Comparison of ENCODE assay signal across 9 mouse cellular contexts in genomic region chr9:54604886-54605285, GRCm38 (mm10). TPM values are rescaled to one million over a fixed set of nuclear protein-coding genes. Genes with fewer than 3 reads are reported as not detected.
DNase-seq lines count a peak whose midpoint lies in the region; ATAC-seq and TF ChIP-seq lines count a peak whose summit lies in the region.
"Had no signal": no experiment of that assay in that cellular context is flagged by ENCODE, and none has a peak within 500 bp of the region (broad histone marks: within the 10 kb centered on the region; RNA-seq: fewer than 3 reads in every experiment).

No protein-coding gene starts in this region.

- intact Hi-C loops in heart, postnatal 10 days (cut with DNase I), result loop anchor here (5.0 kb wide), 2 partner anchors 53 to 168 kb away; no protein-coding TSS in a partner anchor

- no peaks in the 10 kb centered on the region for H3K9me3 ChIP-seq in embryonic facial prominence, embryonic 14.5 days (ENCODE audit: control insufficient read depth, low read length)
- H3K9me3 ChIP-seq: limb, embryonic 12.5 days had no signal

- no peaks in the 10 kb centered on the region for H3K27me3 ChIP-seq in embryonic facial prominence, embryonic 14.5 days (replicated peaks; ENCODE audit: control insufficient read depth, insufficient read depth, low read length)
- H3K27me3 ChIP-seq: limb, embryonic 12.5 days had no signal

- peak; percentile 62 for TF ChIP-seq CTCF in bone marrow, adult 2 months (IDR thresholded peaks at IDR 0.05; ENCODE audit: control insufficient read depth, insufficient read depth, low read length)

- WGBS in bone marrow, adult 2 months, result 59% methylated on average over 4 of the region's 4 CpGs
- WGBS in embryonic facial prominence, embryonic 14.5 days, result 53% methylated on average over 4 of the region's 4 CpGs

- DNase-seq in heart, postnatal 10 days, result peak; percentile 63 to 76
- DNase-seq in heart, adult 11 months, result no peak
- peak; percentile 26 for DNase-seq in CD4-positive helper T cell, adult 2 months (ENCODE audit: low read depth, low spot score)
- peak; percentile 55 for DNase-seq in embryonic facial prominence, embryonic 14.5 days (ENCODE audit: low spot score)
- DNase-seq in layer of hippocampus, postnatal 10 days (ENCODE audit: low spot score in 2 of 2), result peak; percentile 65 to 69
- DNase-seq in naive thymus-derived CD4-positive, alpha-beta T cell, adult 2 months (ENCODE audit: low read depth), result peak; percentile 39
- peak; percentile 68 for DNase-seq in urinary bladder, postnatal 25 days (ENCODE audit: low spot score)

- H3K4me1 ChIP-seq in bone marrow, adult 2 months (ENCODE audit: control insufficient read depth, insufficient read depth, low read length), result no peaks in the 10 kb centered on the region
- no peaks in the 10 kb centered on the region for H3K4me1 ChIP-seq in embryonic facial prominence, embryonic 14.5 days (ENCODE audit: control insufficient read depth, insufficient read depth, low read length)
- H3K4me1 ChIP-seq: limb, embryonic 12.5 days had no signal

- H3K4me3 ChIP-seq in bone marrow, adult 2 months (replicated peaks; ENCODE audit: control insufficient read depth, low read depth, low read length), result no peak overlapping the region
- H3K4me3 ChIP-seq in embryonic facial prominence, embryonic 14.5 days (ENCODE audit: low read depth, low read length), result no peak overlapping the region
- H3K4me3 ChIP-seq: limb, embryonic 12.5 days had no signal

- H3K27ac ChIP-seq in bone marrow, adult 2 months (ENCODE audit: control insufficient read depth, insufficient read depth, low read depth, low read length, poor library complexity), result no peak overlapping the region
- H3K27ac ChIP-seq in embryonic facial prominence, embryonic 14.5 days (replicated peaks; ENCODE audit: low read depth, low read length), result no peak overlapping the region
- H3K27ac ChIP-seq: limb, embryonic 12.5 days had no signal

- no peak overlapping the region for H3K9ac ChIP-seq in embryonic facial prominence, embryonic 14.5 days (ENCODE audit: low read depth, low read length)
- H3K9ac ChIP-seq: limb, embryonic 12.5 days had no signal

- H3K4me2 ChIP-seq in embryonic facial prominence, embryonic 14.5 days (ENCODE audit: low read depth, low read length), result no peak overlapping the region
- H3K4me2 ChIP-seq: limb, embryonic 12.5 days had no signal

- ATAC-seq in embryonic facial prominence, embryonic 14.5 days (ENCODE audit: low read depth), result no peak

- H3K36me3 ChIP-seq in embryonic facial prominence, embryonic 14.5 days (ENCODE audit: control insufficient read depth, insufficient read depth, low read length), result peaks cover 49% of the 10 kb centered on the region

- TF ChIP-seq POLR2A in bone marrow, adult 2 months (IDR thresholded peaks at IDR 0.05; ENCODE audit: borderline replicate concordance, control insufficient read depth, low read depth, low read length), result no peak

RNA-seq across cellular contexts. Expression of gene Idh3a, which starts 18.8 kb away (rescaled TPM):
- 100 to 1,000 TPM; 529 to 594 TPM for total RNA-seq in heart, postnatal 10 days (2021)
- polyA plus RNA-seq in bone marrow, adult 2 months (2011; ENCODE audit: insufficient read depth, insufficient read length, low replicate concordance, missing spikeins), result 15.1 and 17.2 TPM in 2 replicates
- 136 and 159 TPM in 2 replicates for polyA plus RNA-seq in embryonic facial prominence, embryonic 14.5 days (2014; fragmentation: Nextera tagmentation; extraction: Ambion mirVana)
- 100 to 1,000 TPM; 184 to 199 TPM for total RNA-seq in layer of hippocampus, postnatal 10 days (2021)

RNA-seq across cellular contexts. Expression of gene Cib2, which starts 44.9 kb away (rescaled TPM):
- total RNA-seq in heart, postnatal 10 days (2021), result 10 to 100 TPM in 1 of 2 experiments, 1 to 10 TPM in 1; 2.9 to 11.0 TPM
- polyA plus RNA-seq in bone marrow, adult 2 months (2011; ENCODE audit: insufficient read depth, insufficient read length, low replicate concordance, missing spikeins), result 5.4 and 9.9 TPM in 2 replicates
- 18.8 and 22.4 TPM in 2 replicates for polyA plus RNA-seq in embryonic facial prominence, embryonic 14.5 days (2014; fragmentation: Nextera tagmentation; extraction: Ambion mirVana)
- 10 to 100 TPM; 29.9 to 31.8 TPM for total RNA-seq in layer of hippocampus, postnatal 10 days (2021)

RNA-seq across cellular contexts. Expression of gene Acsbg1, which starts 56.8 kb away (rescaled TPM):
- under 1 TPM in 1 of 2 experiments, not detected in 1; 0.62 TPM for total RNA-seq in heart, postnatal 10 days (2021)
- polyA plus RNA-seq in bone marrow, adult 2 months (2011; ENCODE audit: insufficient read depth, insufficient read length, low replicate concordance, missing spikeins), result 0.66 TPM in 1 of 2 replicates, not detected in the other
- polyA plus RNA-seq in embryonic facial prominence, embryonic 14.5 days (2014; fragmentation: Nextera tagmentation; extraction: Ambion mirVana), result 2.9 and 3.5 TPM in 2 replicates
- 10 to 100 TPM; 85.1 to 89.1 TPM for total RNA-seq in layer of hippocampus, postnatal 10 days (2021)

Comparison
In these comparisons a context has a peak if more than half of its experiments do, and no peak if none do; other contexts are left out.
1. RNA of gene Acsbg1, which starts 56.8 kb away (total RNA-seq): 85.1 to 89.1 TPM in layer of hippocampus, postnatal 10 days; 0.62 TPM in heart, postnatal 10 days; every median in the first group is over 10 times any median in the second.